Mouse (Mus musculus) ES-Bruce4 (cell line): ENCODE measurements around the gene Fgfr2.

ENCODE experiments used
- CTCF ChIP-seq: IDR thresholded peaks from one replicate; pipeline ENCODE4 v1.8.1; 2011; ENCODE audit warnings: low read depth, low read length
- EP300 ChIP-seq: IDR thresholded peaks from 2 replicates; pipeline ENCODE4 v1.6.1; 2011; ENCODE audit warnings: low read depth, low read length; ENCODE audit not compliant: insufficient read depth
- POLR2A ChIP-seq: IDR thresholded peaks from one replicate; pipeline ENCODE4 v1.8.1; 2011; ENCODE audit warnings: low read length; ENCODE audit not compliant: insufficient read depth

- TF ChIP-seq POLR2A (no peak), CTCF (no peak), EP300 (no peak)
Measured at GRCm38 (mm10) chr7:131989056-131989455, 1134.1 kb downstream of the Fgfr2 start.
